Mouse (Mus musculus): ENCODE results near the gene Ddx41.

DNA sequence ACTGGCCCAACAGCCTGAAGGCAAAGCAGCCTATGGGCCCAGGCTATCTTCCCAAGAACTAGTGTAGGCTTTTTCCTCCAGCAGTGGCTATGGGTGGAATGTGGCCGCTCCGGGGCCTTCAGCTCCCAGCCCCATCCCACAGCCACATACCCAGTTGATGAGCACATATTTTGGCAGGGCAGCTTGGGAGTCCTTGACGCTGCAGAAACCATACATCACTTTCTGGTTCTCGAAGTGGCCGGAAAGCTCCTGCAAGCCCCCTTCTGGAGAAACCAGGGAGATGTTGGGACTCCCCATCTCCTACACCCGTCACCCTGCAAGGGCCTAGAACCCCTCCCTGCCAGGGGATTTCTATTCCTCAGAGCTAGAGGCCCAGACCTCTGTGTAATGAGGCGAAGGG lies 53.9 kb downstream of the Ddx41 start:
- TF ChIP-seq CTCF (IDR thresholded peaks at IDR 0.05; ENCODE audit: insufficient read depth, low read depth, low read length), result no peak
- no peak for TF ChIP-seq POLR2A (IDR thresholded peaks at IDR 0.05; ENCODE audit: insufficient read depth, low read depth, low read length)

Data from olfactory bulb, adult 2 months (tissue).